ENCODE assay signal across 8 mouse cellular contexts in genomic region chr4:155761356-155762099, GRCm38 (mm10). TPM values are rescaled to one million over a fixed set of nuclear protein-coding genes. Genes with fewer than 3 reads are reported as not detected.
A peak's percentile ranks its signal among the peaks of the same experiment; 100 is the strongest.
DNase-seq lines count a peak whose midpoint lies in the region; ATAC-seq and TF ChIP-seq lines count a peak whose summit lies in the region.

No protein-coding gene starts in this region.

- peaks cover 5% of the 10 kb centered on the region; the same call in 1 of the 2 replicates for H3K4me1 ChIP-seq in embryonic fibroblast, embryonic 13.5 days (ENCODE audit: control insufficient read depth, insufficient read depth, low read length)
- peaks cover 15% of the 10 kb centered on the region for H3K4me1 ChIP-seq in neural tube, embryonic 14.5 days (ENCODE audit: control insufficient read depth, insufficient read depth, low read length)

- peak overlapping the region; percentile 68 for H3ac ChIP-seq in C2C12 (ENCODE audit: control insufficient read depth, insufficient read length, low read depth)

- TF ChIP-seq POLR2A in embryonic fibroblast, embryonic 13.5 days (IDR thresholded peaks at IDR 0.05; ENCODE audit: low read depth, low read length): no peak

- H3K9ac ChIP-seq in neural tube, embryonic 14.5 days (replicated peaks; ENCODE audit: low read depth, low read length): peak overlapping the region; percentile 46

- no peak overlapping the region for H3K27ac ChIP-seq in embryonic fibroblast, embryonic 13.5 days (ENCODE audit: insufficient read depth, low read length)
- H3K27ac ChIP-seq in neural tube, embryonic 14.5 days (ENCODE audit: low read depth, low read length): no peak overlapping the region

- peak overlapping the region; percentile 98 for H3K4me2 ChIP-seq in neural tube, embryonic 14.5 days (ENCODE audit: low read depth, low read length)

- TF ChIP-seq CTCF in C2C12 (IDR thresholded peaks at IDR 0.05; ENCODE audit: control insufficient read depth, insufficient read depth, insufficient read length): no peak
- no peak for TF ChIP-seq CTCF in embryonic fibroblast, embryonic 13.5 days (IDR thresholded peaks at IDR 0.05; ENCODE audit: borderline replicate concordance, insufficient read depth, low read length)

- H3K36me3 ChIP-seq in C2C12 (ENCODE audit: control insufficient read depth, insufficient read depth): peaks cover 27% of the 10 kb centered on the region
- no peaks in the 10 kb centered on the region for H3K36me3 ChIP-seq in neural tube, embryonic 14.5 days (ENCODE audit: control insufficient read depth, insufficient read depth, low read length)

- H3K79me3 ChIP-seq in C2C12 (ENCODE audit: low read depth): peaks cover 37% of the 10 kb centered on the region

- H3K4me3 ChIP-seq in C2C12 (ENCODE audit: insufficient read depth, poor library complexity, severe bottlenecking): peak overlapping the region; percentile 88
- peak overlapping the region; percentile 77 for H3K4me3 ChIP-seq in embryonic fibroblast, embryonic 13.5 days (ENCODE audit: insufficient read depth, low read length)
- H3K4me3 ChIP-seq in neural tube, embryonic 14.5 days (ENCODE audit: low read depth, low read length): peak overlapping the region; percentile 81

- WGBS in neural tube, embryonic 14.5 days: 3% methylated on average over 28 of the region's 28 CpGs

- peak; percentile 7; the same call in 1 of the 2 replicates for ATAC-seq in frontal cortex, adult (ENCODE audit: low TSS enrichment)
- ATAC-seq in neural tube, embryonic 14.5 days (ENCODE audit: low read depth): peak; percentile 9; the same call in 1 of the 2 replicates

- no peaks in the 10 kb centered on the region for H3K9me3 ChIP-seq in neural tube, embryonic 14.5 days (ENCODE audit: control insufficient read depth, low read length)

- peaks cover 54% of the 10 kb centered on the region for H3K79me2 ChIP-seq in C2C12 (ENCODE audit: control insufficient read depth, insufficient read depth)

- no peaks in the 10 kb centered on the region for H3K27me3 ChIP-seq in C2C12 (ENCODE audit: control insufficient read depth, insufficient read depth, insufficient read length)
- H3K27me3 ChIP-seq in neural tube, embryonic 14.5 days (ENCODE audit: control insufficient read depth, insufficient read depth, low read length): no peaks in the 10 kb centered on the region

- no peak for DNase-seq in frontal cortex, postnatal 14 days (ENCODE audit: low spot score in 2 of 2)
- peak; percentile 33 for DNase-seq in kidney, postnatal 10 days
- no peak for DNase-seq in embryo, embryonic 10 days (ENCODE audit: low spot score)
- DNase-seq in thymus, postnatal 0 days (ENCODE audit: low spot score): no peak

TF ChIP-seq in C2C12, 6 proteins besides CTCF, POLR2A, EP300 and RAD21:
- TF ChIP-seq USF1 (IDR thresholded peaks at IDR 0.05; ENCODE audit: low read depth): no peak
- no peak for TF ChIP-seq CEBPB (IDR thresholded peaks at IDR 0.05; ENCODE audit: low read depth)
- TF ChIP-seq MYOD1 (IDR thresholded peaks at IDR 0.05; ENCODE audit: control insufficient read depth, insufficient read length, low read depth): no peak
- TF ChIP-seq FOSL1 (IDR thresholded peaks at IDR 0.05; ENCODE audit: insufficient read depth, low read length, poor library complexity, severe bottlenecking): no peak
- TF ChIP-seq MAX (IDR thresholded peaks at IDR 0.05): no peak
- no peak for TF ChIP-seq MYOG (IDR thresholded peaks at IDR 0.05; ENCODE audit: control insufficient read depth, extremely low read depth, insufficient read length)

RNA-seq across cellular contexts. Expression of gene Atad3a, which starts 0.6 kb away (rescaled TPM):
- polyA plus RNA-seq in C2C12 (2012; fragmentation: generic; extraction: Trizol): 72.9 TPM
- 48.8 and 55.2 TPM in 2 replicates for polyA plus RNA-seq in embryonic fibroblast, embryonic 13.5 days (2011; ENCODE audit: insufficient read length, low read depth, missing spikeins)
- 82.6 and 85.0 TPM in 2 replicates for polyA plus RNA-seq in neural tube, embryonic 14.5 days (2014; fragmentation: Nextera tagmentation; extraction: Ambion mirVana)
- 61.6 and 63.9 TPM in 2 replicates for polyA plus RNA-seq in thymus, postnatal 0 days (2015; fragmentation: Nextera tagmentation; extraction: Ambion mirVana)

RNA-seq across cellular contexts. Expression of gene Vwa1, which starts 13.0 kb away (rescaled TPM):
- polyA plus RNA-seq in C2C12 (2012; fragmentation: generic; extraction: Trizol): 1.0 TPM
- polyA plus RNA-seq in embryonic fibroblast, embryonic 13.5 days (2011; ENCODE audit: insufficient read length, low read depth, missing spikeins): 0.67 and 0.77 TPM in 2 replicates
- polyA plus RNA-seq in neural tube, embryonic 14.5 days (2014; fragmentation: Nextera tagmentation; extraction: Ambion mirVana): 17.4 and 23.1 TPM in 2 replicates
- 8.6 and 9.0 TPM in 2 replicates for polyA plus RNA-seq in thymus, postnatal 0 days (2015; fragmentation: Nextera tagmentation; extraction: Ambion mirVana)

RNA-seq across cellular contexts. Expression of gene Tmem88b, which starts 24.1 kb away (rescaled TPM):
- polyA plus RNA-seq in C2C12 (2012; fragmentation: generic; extraction: Trizol): 0.18 TPM
- polyA plus RNA-seq in embryonic fibroblast, embryonic 13.5 days (2011; ENCODE audit: insufficient read length, low read depth, missing spikeins): 0.25 and 0.52 TPM in 2 replicates
- 0.92 and 1.2 TPM in 2 replicates for polyA plus RNA-seq in neural tube, embryonic 14.5 days (2014; fragmentation: Nextera tagmentation; extraction: Ambion mirVana)
- polyA plus RNA-seq in thymus, postnatal 0 days (2015; fragmentation: Nextera tagmentation; extraction: Ambion mirVana): 0.05 and 0.21 TPM in 2 replicates

RNA-seq across cellular contexts. Expression of gene Tmem240, which starts 26.9 kb away (rescaled TPM):
- polyA plus RNA-seq in C2C12 (2012; fragmentation: generic; extraction: Trizol): 0.39 TPM
- 1.0 and 1.2 TPM in 2 replicates for polyA plus RNA-seq in embryonic fibroblast, embryonic 13.5 days (2011; ENCODE audit: insufficient read length, low read depth, missing spikeins)
- polyA plus RNA-seq in neural tube, embryonic 14.5 days (2014; fragmentation: Nextera tagmentation; extraction: Ambion mirVana): 6.8 and 9.6 TPM in 2 replicates
- 1.1 and 1.4 TPM in 2 replicates for polyA plus RNA-seq in thymus, postnatal 0 days (2015; fragmentation: Nextera tagmentation; extraction: Ambion mirVana)

RNA-seq across cellular contexts. Expression of gene Ankrd65, which starts 28.7 kb away (rescaled TPM):
- not detected for polyA plus RNA-seq in C2C12 (2012; fragmentation: generic; extraction: Trizol)
- polyA plus RNA-seq in embryonic fibroblast, embryonic 13.5 days (2011; ENCODE audit: insufficient read length, low read depth, missing spikeins): not detected in 2 replicates
- polyA plus RNA-seq in neural tube, embryonic 14.5 days (2014; fragmentation: Nextera tagmentation; extraction: Ambion mirVana): not detected in 2 replicates
- 0.23 and 0.42 TPM in 2 replicates for polyA plus RNA-seq in thymus, postnatal 0 days (2015; fragmentation: Nextera tagmentation; extraction: Ambion mirVana)
